Mouse (Mus musculus): ENCODE measurements around the gene Hoxa10. TPM values are rescaled to one million over a fixed set of nuclear protein-coding genes. Genes with fewer than 3 reads are reported as not detected.

Gene Hoxa10
- polyA plus RNA-seq, 1 experiment from 2014 or later: 0.08 TPM

DNA sequence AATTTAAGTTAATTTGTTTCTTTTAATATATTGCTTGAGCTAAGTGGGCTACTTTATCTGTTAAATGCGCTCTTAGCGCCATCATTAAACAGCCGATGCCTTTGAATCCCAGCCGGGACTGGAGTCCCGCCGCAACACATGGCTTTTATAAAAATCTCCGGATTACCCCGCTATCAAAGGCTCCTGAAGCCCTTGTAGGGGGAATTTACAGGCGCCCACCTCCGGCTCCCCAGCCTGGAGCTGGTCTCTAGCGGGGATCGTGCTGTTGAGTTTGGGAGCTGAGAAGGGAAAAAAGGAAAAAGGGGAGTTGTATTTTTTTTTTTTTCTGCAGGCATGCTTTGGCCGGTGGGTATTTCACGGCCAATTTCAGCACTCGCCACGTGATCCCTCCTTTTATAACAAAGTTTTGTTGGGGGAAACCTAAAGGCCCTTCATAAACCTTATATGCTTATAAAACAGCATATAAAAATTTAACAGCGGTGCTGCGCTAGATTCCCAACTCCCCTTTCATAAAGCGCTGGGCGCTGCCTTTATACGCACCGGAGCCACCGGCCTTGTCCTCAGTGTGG lies 3.9 kb upstream of the Hoxa10 start:
- Histone ChIP-seq H3K36me3 (replicated peaks) (no peaks in the 10 kb centered on the region), H3K4me3 (replicated peaks) (no peak overlapping the region), H3K27ac (replicated peaks) (no peak overlapping the region), H3K4me2 (no peak overlapping the region), H3K9ac (no peak overlapping the region), H3K9me3 (replicated peaks) (no peaks in the 10 kb centered on the region), H3K4me1 (replicated peaks) (no peaks in the 10 kb centered on the region), H3K27me3 (peaks cover 100% of the 10 kb centered on the region)
- WGBS (ENCODE audit: insufficient replicate concordance): 3% methylated on average over 23 of the region's 23 CpGs
- ATAC-seq (ENCODE audit: insufficient read depth): no peak

DNA sequence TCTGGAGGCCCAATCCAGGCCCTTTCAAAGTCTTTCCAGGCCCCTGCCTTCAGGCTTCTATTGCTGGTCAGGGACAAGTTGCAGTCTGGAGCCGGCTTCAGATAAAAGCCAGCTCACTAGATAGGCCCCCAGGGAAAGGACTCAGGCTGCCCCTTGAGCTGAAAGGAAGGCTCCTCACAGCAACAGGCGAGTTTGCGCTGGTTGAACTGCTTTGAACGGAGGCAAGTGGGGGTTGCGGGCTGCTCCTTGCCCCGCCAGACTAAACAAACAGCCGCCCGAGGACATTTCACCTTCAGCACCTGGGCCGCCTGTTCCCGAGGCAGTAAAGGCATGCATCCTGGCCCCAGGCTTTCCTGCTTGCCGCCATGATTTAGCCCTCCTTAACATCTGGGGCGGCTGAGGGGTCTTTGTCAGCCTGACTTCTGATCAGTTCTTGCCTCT lies 3.0 kb upstream of the Hoxa10 start:
- H3K27me3 ChIP-seq: peaks cover 100% of the 10 kb centered on the region
- no peaks in the 10 kb centered on the region for H3K4me1 ChIP-seq (replicated peaks)
- H3K4me2 ChIP-seq: no peak overlapping the region
- no peak overlapping the region for H3K4me3 ChIP-seq (replicated peaks)
- no peak for ATAC-seq (ENCODE audit: insufficient read depth)
- no peaks in the 10 kb centered on the region for H3K9me3 ChIP-seq (replicated peaks)
- H3K27ac ChIP-seq (replicated peaks): no peak overlapping the region
- under 1% methylated on average over 12 of the region's 12 CpGs for WGBS (ENCODE audit: insufficient replicate concordance)
- H3K36me3 ChIP-seq (replicated peaks): no peaks in the 10 kb centered on the region
- H3K9ac ChIP-seq: no peak overlapping the region

DNA sequence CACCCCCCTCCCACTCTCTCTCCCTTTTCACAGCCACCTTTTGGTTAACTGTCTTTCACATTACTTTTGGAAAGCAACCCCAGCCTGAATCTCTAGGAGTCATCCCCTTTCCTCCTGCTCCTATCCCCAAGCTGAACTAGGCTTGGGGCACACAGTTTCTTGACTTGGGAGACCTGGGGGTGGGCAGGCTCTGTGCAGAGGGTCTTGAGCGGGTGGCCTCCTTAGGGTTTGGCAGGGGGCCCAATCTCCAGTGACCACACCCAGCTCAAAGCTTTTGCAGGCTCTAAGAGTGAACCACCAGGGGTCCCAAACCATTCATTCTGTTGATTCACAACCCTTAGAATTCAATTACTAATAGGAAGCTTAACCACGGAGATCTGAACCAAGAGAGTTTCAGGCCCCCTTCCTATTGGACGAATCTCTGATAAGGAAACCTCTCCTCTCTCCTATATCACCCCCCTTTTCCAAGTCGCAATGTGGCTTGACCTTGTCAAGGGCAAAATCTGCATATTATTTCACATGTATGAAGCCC lies 2.2 kb upstream of the Hoxa10 start:
- WGBS (ENCODE audit: insufficient replicate concordance): 6% methylated on average over 4 of the region's 4 CpGs

DNA sequence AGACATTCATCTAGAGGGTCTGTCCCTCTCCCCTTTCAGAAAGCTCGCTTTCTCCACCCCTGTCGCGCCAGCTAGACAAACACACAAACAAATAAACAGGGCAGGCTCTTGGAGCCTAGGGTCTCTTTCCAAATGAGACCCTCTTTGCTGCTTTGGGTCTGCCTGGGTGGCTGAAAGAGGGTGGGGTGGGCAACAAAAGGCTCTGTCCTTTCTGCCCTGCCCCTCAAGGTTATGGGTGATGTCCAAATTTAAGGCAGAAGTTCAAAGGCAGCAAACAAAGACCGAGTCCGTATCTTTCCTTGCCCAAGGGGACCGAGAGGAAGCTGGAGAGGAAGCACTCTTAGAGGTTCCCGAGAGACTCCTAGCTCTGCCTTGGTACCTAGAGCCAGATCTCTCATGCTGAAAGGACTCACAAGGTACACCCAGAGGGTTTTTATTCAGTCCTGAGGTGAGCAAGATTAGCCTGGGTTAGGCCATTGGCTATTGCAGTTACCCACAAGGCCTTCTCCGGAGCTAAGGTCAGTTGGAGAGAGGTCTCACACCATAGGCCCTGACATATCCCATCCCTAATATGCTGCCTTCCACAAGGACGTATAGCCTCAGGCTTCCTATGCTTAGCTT lies 457 bp upstream of the Hoxa10 start:
- Histone ChIP-seq H3K36me3 (replicated peaks) (no peaks in the 10 kb centered on the region), H3K4me2 (no peak overlapping the region), H3K27ac (replicated peaks) (no peak overlapping the region), H3K27me3 (peaks cover 100% of the 10 kb centered on the region), H3K9me3 (replicated peaks) (no peaks in the 10 kb centered on the region), H3K9ac (no peak overlapping the region), H3K4me1 (replicated peaks) (no peaks in the 10 kb centered on the region), H3K4me3 (replicated peaks) (no peak overlapping the region)
- 3% methylated on average over 9 of the region's 9 CpGs for WGBS (ENCODE audit: insufficient replicate concordance)
- no peak for ATAC-seq (ENCODE audit: insufficient read depth)

More for the DNA sequence above, 2.2 kb upstream of the Hoxa10 start:
- no peaks in the 10 kb centered on the region for H3K9me3 ChIP-seq (replicated peaks)
- H3K4me2 ChIP-seq: no peak overlapping the region
- no peak overlapping the region for H3K9ac ChIP-seq
- H3K4me1 ChIP-seq (replicated peaks): no peaks in the 10 kb centered on the region
- no peak overlapping the region for H3K4me3 ChIP-seq (replicated peaks)
- H3K27ac ChIP-seq (replicated peaks): no peak overlapping the region
- H3K36me3 ChIP-seq (replicated peaks): no peaks in the 10 kb centered on the region
- no peak for ATAC-seq (ENCODE audit: insufficient read depth)
- peaks cover 100% of the 10 kb centered on the region for H3K27me3 ChIP-seq

DNA sequence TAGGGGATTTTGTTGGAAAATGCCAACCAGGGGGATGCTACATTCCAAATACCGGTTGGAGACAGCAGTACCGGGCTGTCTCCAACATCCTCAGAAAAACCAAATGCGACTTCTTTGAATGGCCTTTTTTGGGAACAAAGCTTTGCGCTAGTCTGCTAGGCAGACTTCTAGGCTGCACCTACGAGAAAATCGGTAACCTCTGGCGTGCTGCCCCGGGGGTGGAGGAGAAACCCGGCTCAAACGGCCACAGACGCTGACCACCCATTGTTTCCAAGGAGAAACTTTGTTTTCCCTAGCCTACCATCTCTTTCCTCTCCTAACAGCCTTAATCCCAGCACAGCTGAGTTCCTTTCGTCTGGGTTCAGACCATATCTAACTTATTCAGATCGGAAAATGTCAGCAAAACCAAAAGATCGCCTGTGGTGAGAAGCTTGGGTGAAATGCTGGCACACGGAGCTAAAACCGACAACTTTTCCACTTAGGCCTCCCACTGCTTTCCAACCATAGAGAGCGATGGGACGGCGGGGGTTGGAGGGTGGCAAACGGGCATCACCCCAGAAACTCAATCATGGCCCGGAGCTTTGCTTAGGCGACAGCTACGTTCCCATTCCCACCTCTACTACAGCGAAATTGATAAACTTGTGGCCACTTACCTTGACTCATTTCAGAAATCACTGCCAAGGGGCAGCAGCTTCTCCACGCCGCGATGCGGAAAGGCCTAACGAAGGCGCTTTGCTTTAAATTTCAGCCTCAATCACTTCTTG lies 847 bp downstream of the Hoxa10 start:
- Histone ChIP-seq H3K9me3 (replicated peaks) (no peaks in the 10 kb centered on the region), H3K4me1 (replicated peaks) (no peaks in the 10 kb centered on the region), H3K36me3 (replicated peaks) (no peaks in the 10 kb centered on the region), H3K27me3 (peaks cover 100% of the 10 kb centered on the region), H3K4me3 (replicated peaks) (no peak overlapping the region), H3K27ac (replicated peaks) (no peak overlapping the region), H3K9ac (no peak overlapping the region), H3K4me2 (peak overlapping the region; percentile 23; the same call in 1 of the 2 replicates)
- 2% methylated on average over 30 of the region's 30 CpGs for WGBS (ENCODE audit: insufficient replicate concordance)
- ATAC-seq (ENCODE audit: insufficient read depth): no peak

DNA sequence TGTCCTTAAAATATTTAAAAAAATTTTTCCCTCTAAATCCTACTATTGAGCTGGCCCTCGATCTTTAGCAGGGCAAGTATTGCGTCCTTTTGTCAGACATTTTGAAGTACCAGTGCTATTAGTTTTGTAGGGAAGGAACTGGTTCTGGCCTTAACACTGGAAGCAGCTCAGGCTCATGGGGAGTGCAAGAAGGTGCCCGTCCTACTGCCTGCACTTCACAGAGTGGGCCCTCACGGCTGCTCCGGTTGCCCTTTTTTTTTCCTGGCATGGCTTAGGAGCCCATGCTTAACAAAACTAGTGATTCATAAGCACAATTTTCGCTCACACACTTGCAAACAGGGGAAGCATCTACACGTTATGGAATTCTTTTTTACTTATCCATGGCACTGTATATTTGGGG lies 1.7 kb downstream of the Hoxa10 start:
- no peak overlapping the region for H3K27ac ChIP-seq (replicated peaks)
- no peaks in the 10 kb centered on the region for H3K9me3 ChIP-seq (replicated peaks)
- ATAC-seq (ENCODE audit: insufficient read depth): no peak
- no peaks in the 10 kb centered on the region; the same call in 1 of the 2 replicates for H3K4me1 ChIP-seq (replicated peaks)
- H3K9ac ChIP-seq: no peak overlapping the region
- H3K4me2 ChIP-seq: no peak overlapping the region
- 8% methylated on average over 7 of the region's 7 CpGs for WGBS (ENCODE audit: insufficient replicate concordance)
- H3K4me3 ChIP-seq (replicated peaks): no peak overlapping the region
- H3K36me3 ChIP-seq (replicated peaks): no peaks in the 10 kb centered on the region
- peaks cover 100% of the 10 kb centered on the region for H3K27me3 ChIP-seq

DNA sequence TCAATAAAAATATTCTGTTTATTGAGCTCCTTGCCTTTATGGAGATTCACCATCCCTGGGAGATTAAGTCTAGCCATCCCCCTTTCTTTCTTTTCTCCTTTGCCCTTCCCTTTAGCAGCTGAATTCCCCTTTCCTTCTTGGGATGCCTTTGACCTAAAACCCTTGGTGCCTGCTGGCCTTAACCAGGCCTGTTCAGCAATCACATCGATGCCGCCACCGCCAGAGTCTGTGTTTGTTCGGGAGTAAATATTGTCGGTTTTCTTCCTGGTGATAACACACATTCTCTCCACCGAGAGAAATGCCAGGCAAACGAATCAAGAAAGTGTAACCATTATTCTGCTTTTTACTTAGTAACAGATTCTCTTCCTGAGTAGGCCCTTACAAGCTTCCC lies 2.5 kb downstream of the Hoxa10 start:
- H3K27ac ChIP-seq (replicated peaks): no peak overlapping the region
- no peak overlapping the region for H3K4me2 ChIP-seq
- no peaks in the 10 kb centered on the region for H3K36me3 ChIP-seq (replicated peaks)
- no peak overlapping the region for H3K4me3 ChIP-seq (replicated peaks)
- H3K4me1 ChIP-seq (replicated peaks): no peaks in the 10 kb centered on the region; the same call in 1 of the 2 replicates
- no peaks in the 10 kb centered on the region for H3K9me3 ChIP-seq (replicated peaks)
- peaks cover 100% of the 10 kb centered on the region for H3K27me3 ChIP-seq
- H3K9ac ChIP-seq: no peak overlapping the region
- no peak for ATAC-seq (ENCODE audit: insufficient read depth)
- 5% methylated on average over 7 of the region's 7 CpGs for WGBS (ENCODE audit: insufficient replicate concordance)

DNA sequence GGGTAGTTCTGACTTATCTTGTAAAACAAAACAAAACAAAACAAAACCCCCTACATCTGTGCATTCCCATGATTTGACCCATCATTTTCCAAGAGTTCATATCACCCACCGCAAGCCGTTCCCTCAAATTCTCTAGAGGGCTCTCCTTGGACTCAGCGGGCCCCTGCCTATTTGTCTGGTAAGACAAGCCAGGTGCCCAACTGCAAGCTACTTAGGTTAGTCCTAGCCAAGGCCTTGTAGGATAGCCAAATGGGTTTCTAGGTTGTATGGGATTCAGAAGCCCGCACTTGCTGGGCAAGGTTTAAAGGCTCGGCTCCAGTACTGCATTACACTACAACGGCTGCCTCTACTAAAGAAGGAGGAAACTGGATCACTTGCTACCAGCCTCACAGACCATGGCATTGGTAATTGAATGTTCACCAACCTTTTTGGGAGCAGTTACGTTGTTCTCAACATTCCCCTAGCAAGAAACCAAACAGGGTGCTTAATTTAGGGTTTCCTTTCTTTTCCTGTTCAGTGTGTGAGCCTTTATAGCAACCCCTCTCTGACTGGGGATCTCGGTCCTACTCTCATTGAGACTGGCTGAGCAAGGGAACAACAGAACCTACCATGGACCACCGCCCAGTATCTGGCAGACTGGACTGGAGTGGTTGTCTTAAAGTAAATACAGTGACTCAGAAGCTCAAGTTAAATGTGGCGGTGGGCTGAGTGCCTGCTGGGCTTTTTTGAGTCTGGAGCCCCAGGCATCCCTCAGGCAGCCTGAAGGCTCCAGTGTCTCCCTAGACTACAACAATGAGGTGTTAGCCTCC lies 3.1 kb downstream of the Hoxa10 start:
- ATAC-seq (ENCODE audit: insufficient read depth): no peak
- Histone ChIP-seq H3K9ac (no peak overlapping the region), H3K9me3 (replicated peaks) (no peaks in the 10 kb centered on the region), H3K4me1 (replicated peaks) (no peaks in the 10 kb centered on the region; the same call in none of the 2 replicates), H3K27ac (replicated peaks) (no peak overlapping the region), H3K36me3 (replicated peaks) (no peaks in the 10 kb centered on the region), H3K27me3 (peaks cover 100% of the 10 kb centered on the region), H3K4me3 (replicated peaks) (no peak overlapping the region), H3K4me2 (no peak overlapping the region)
- WGBS (ENCODE audit: insufficient replicate concordance): 18% methylated on average over 10 of the region's 10 CpGs

DNA sequence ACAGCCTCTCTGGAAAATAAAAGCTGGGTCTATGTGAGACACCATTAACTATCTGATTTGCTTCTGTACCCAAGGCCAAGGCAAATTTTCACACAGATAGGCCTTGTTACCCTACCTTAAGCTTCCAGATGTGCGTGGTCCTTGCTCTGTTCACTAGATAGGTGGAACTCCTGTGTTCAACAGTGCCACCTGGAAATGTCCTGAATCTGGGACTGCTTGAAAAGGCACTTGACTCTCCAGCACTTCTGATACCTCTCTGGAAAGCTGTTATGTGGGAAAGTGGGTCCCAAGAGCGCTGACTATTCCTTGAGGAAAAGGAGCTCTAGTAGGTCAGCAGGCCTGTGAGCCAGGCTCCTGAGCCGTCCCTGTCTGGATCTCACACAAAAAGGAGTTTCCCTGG lies 3.8 kb downstream of the Hoxa10 start:
- Histone ChIP-seq H3K4me2 (no peak overlapping the region), H3K9me3 (replicated peaks) (no peaks in the 10 kb centered on the region)
- WGBS (ENCODE audit: insufficient replicate concordance): 23% methylated on average over 3 of the region's 3 CpGs

DNA sequence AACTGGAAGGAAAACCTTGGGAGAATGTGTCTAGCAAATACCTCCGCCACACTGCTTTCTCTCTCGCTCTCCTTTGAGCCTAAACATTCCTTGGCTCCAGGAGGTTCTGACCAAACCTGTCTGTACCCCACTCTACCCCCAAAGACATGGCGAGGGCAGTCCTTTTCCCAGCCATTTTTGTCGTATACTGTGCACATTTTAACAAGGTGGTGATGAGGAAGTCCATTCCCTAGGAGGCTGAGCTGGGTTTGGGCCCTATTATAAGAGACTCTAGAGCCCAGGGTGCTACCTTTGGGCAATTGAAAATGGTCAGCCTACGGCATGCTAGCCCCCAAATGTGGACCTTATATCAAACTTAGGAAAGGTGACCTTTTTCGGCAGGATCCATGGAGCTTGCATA lies 4.8 kb downstream of the Hoxa10 start:
- H3K4me2 ChIP-seq: no peak overlapping the region
- WGBS (ENCODE audit: insufficient replicate concordance): 29% methylated on average over 6 of the region's 6 CpGs

More for the DNA sequence above, 3.8 kb downstream of the Hoxa10 start:
- Histone ChIP-seq H3K27ac (replicated peaks) (no peak overlapping the region), H3K4me1 (replicated peaks) (no peaks in the 10 kb centered on the region; the same call in none of the 2 replicates), H3K27me3 (peaks cover 100% of the 10 kb centered on the region), H3K36me3 (replicated peaks) (no peaks in the 10 kb centered on the region), H3K9ac (no peak overlapping the region), H3K4me3 (replicated peaks) (no peak overlapping the region)
- no peak for ATAC-seq (ENCODE audit: insufficient read depth)

More for the DNA sequence above, 4.8 kb downstream of the Hoxa10 start:
- Histone ChIP-seq H3K36me3 (replicated peaks) (no peaks in the 10 kb centered on the region), H3K9ac (no peak overlapping the region), H3K27ac (replicated peaks) (no peak overlapping the region), H3K4me3 (replicated peaks) (no peak overlapping the region), H3K4me1 (replicated peaks) (no peaks in the 10 kb centered on the region; the same call in none of the 2 replicates), H3K27me3 (peaks cover 99% of the 10 kb centered on the region), H3K9me3 (replicated peaks) (no peaks in the 10 kb centered on the region)
- no peak for ATAC-seq (ENCODE audit: insufficient read depth)

Data from liver, embryonic 15.5 days (tissue).